Mouse (Mus musculus) small intestine, adult 2 months (tissue): ENCODE data around the gene Gm28051. TPM values are rescaled to one million over a fixed set of nuclear protein-coding genes. Genes with fewer than 3 reads are reported as not detected.

Source experiments
- H3K27ac ChIP-seq: fragments of 200-500 bp; 2 replicates; pipeline ENCODE4 v1.5.1; 2012; ENCODE audit warnings: low read depth, low read length, control low read depth, inconsistent platforms; ENCODE audit not compliant: insufficient read depth
- H3K27me3 ChIP-seq: fragments of 200-500 bp; 2 replicates; pipeline ENCODE4 v1.6.1; 2012; ENCODE audit warnings: mild to moderate bottlenecking, moderate library complexity, low read length, inconsistent platforms; ENCODE audit not compliant: control insufficient read depth, insufficient read depth
- H3K36me3 ChIP-seq: fragments of 200-500 bp; 2 replicates; pipeline ENCODE4 v1.6.1; 2012; ENCODE audit warnings: mild to moderate bottlenecking, low read length, control low read depth, inconsistent platforms; ENCODE audit not compliant: control insufficient read depth, insufficient read depth
- H3K4me1 ChIP-seq: fragments of 200-500 bp; 2 replicates; pipeline ENCODE4 v1.6.1; 2012; ENCODE audit warnings: low read length, inconsistent platforms, mixed read lengths; ENCODE audit not compliant: control insufficient read depth, insufficient read depth, insufficient read length
- H3K4me3 ChIP-seq: fragments of 200-500 bp; 2 replicates; pipeline ENCODE4 v1.5.1; 2012; ENCODE audit warnings: low read depth, mild to moderate bottlenecking, control low read depth, inconsistent platforms, low read length, moderate library complexity
- CTCF ChIP-seq: fragments of 200-500 bp; IDR thresholded peaks from 2 replicates; pipeline ENCODE4 v1.5.1; 2012; ENCODE audit warnings: low read depth, mild to moderate bottlenecking, control low read depth, inconsistent platforms, low read length, moderate library complexity, mixed read lengths; ENCODE audit not compliant: insufficient replicate concordance, insufficient read length; ENCODE audit errors: extremely low read depth
- POLR2A ChIP-seq: fragments of 200-500 bp; IDR thresholded peaks from 2 replicates; pipeline ENCODE4 v1.6.1; 2012; ENCODE audit warnings: low read depth, mild to moderate bottlenecking, control low read depth, inconsistent platforms, low read length, moderate library complexity
- WGBS: fragments of 180-500 bp; shearing (Covaris S2); methylation state at CpG from one replicate; pipeline ENCODE4 v1.1.7; 2018; 5-methylcytosine and 5-hydroxymethylcytosine counted together
- polyA plus RNA-seq: library from polyadenylated mRNA; depleted of rRNA; stranded (reverse); fragments of >200 nt; gene quantifications from 2 replicates; pipeline ENCODE4 v1.2.3, GENCODE M21; 2012

Gene Gm28051
- polyA plus RNA-seq, 1 experiment = not detected

- under 1% methylated on average over 33 of the region's 33 CpGs for WGBS
- H3K27ac ChIP-seq = peak overlapping the region; percentile 35
- H3K4me3 ChIP-seq = peak overlapping the region; percentile 73
- no peak for TF ChIP-seq POLR2A
- TF ChIP-seq CTCF = no peak
- peaks cover 7% of the 10 kb centered on the region; the same call in 1 of the 2 replicates for H3K4me1 ChIP-seq
- no peaks in the 10 kb centered on the region for H3K27me3 ChIP-seq
- peaks cover 4% of the 10 kb centered on the region; the same call in 1 of the 2 replicates for H3K36me3 ChIP-seq
Observed at GRCm38 (mm10) chr12:102743036-102743588, 14.5 kb downstream of the Gm28051 start.

DNA sequence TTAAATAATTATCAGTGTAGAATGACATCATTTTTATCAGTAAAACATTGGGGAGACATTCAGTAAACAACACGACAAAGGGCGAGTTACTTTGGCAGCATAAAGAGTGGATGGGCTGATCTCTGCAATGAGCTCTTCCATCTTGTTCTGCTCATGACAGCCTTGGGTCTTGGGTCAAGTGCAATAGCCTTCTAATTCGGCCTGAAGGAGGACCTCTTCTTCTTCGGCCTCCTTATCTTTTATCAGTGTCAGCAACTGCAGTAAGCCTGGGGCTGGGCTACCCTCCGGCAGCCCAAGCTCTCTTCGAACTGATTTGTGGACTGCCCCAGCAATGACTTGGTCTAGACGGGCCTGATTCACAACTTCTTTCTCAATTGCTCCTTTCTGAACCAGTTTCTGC, 15.5 kb downstream of the Gm28051 start:
- 0 out of 2 replicates have a peak, but pooled peaks cover 2% of the 10 kb centered on the region for H3K36me3 ChIP-seq
- WGBS = 80% methylated on average over 7 of the region's 7 CpGs
- no peak overlapping the region for H3K27ac ChIP-seq
- no peak for TF ChIP-seq POLR2A
- TF ChIP-seq CTCF = no peak
- H3K4me1 ChIP-seq = peaks cover 5% of the 10 kb centered on the region; the same call in 1 of the 2 replicates
- H3K27me3 ChIP-seq = no peaks in the 10 kb centered on the region
- H3K4me3 ChIP-seq = no peak overlapping the region

DNA sequence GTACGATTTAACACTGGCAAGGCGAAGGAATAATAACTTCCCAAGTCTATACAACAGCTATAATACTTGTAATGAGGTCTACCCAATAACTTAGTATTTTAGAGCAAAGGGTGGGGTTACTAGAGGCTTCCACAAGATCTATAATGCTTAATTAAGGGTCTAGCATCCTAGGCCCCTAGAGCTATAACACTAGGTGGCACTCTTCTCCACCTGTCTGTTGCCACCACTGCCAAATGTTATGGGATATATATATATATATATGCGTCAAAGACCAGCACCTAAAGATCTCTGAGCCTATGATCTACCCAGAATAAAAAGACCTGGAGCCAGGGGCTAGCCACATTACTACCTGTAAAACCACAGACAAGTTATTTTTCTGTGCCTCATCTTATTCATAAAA, 17.3 kb downstream of the Gm28051 start:
- H3K4me1 ChIP-seq = peaks cover 5% of the 10 kb centered on the region; the same call in 1 of the 2 replicates
- H3K4me3 ChIP-seq = no peak overlapping the region
- 67% methylated on average over 3 of the region's 3 CpGs for WGBS
- H3K27me3 ChIP-seq = no peaks in the 10 kb centered on the region
- H3K36me3 ChIP-seq = no peaks in the 10 kb centered on the region
- no peak overlapping the region for H3K27ac ChIP-seq
- no peak for TF ChIP-seq POLR2A
- no peak for TF ChIP-seq CTCF

DNA sequence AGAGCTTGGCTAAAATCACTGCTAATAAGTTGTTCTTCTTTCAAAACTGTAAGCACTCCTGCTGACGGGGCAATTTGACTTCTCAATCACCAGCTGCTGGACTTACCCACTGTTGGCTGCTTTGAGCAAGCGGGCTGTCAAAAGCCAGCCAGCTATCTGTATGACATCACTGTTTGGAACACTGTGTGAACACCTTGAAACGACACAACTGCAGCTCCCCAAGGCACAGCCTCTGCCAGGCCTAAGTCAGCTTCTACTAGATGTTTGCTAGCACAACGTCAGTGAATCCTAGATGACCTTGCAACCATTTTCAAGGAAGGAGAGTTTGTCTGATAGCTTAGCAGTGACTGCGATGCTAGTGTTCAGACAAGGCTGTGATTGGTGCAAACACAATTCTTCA, 18.5 kb downstream of the Gm28051 start:
- TF ChIP-seq POLR2A = no peak
- TF ChIP-seq CTCF = no peak
- Histone ChIP-seq H3K36me3 (no peaks in the 10 kb centered on the region), H3K27ac (no peak overlapping the region), H3K4me1 (peaks cover 5% of the 10 kb centered on the region; the same call in 1 of the 2 replicates), H3K27me3 (no peaks in the 10 kb centered on the region), H3K4me3 (no peak overlapping the region)
- 68% methylated on average over 5 of the region's 5 CpGs for WGBS

GRCm38 (mm10) chr12:102733381-102733780, 24.2 kb downstream of the Gm28051 start:
- TF ChIP-seq CTCF (peak; percentile 83; the same call in 1 of the 2 replicates), POLR2A (no peak)
- 3% methylated on average over 5 of the region's 5 CpGs for WGBS
- Histone ChIP-seq H3K36me3 (no peaks in the 10 kb centered on the region), H3K27me3 (no peaks in the 10 kb centered on the region), H3K4me3 (no peak overlapping the region), H3K4me1 (peaks cover 19% of the 10 kb centered on the region), H3K27ac (no peak overlapping the region)

DNA sequence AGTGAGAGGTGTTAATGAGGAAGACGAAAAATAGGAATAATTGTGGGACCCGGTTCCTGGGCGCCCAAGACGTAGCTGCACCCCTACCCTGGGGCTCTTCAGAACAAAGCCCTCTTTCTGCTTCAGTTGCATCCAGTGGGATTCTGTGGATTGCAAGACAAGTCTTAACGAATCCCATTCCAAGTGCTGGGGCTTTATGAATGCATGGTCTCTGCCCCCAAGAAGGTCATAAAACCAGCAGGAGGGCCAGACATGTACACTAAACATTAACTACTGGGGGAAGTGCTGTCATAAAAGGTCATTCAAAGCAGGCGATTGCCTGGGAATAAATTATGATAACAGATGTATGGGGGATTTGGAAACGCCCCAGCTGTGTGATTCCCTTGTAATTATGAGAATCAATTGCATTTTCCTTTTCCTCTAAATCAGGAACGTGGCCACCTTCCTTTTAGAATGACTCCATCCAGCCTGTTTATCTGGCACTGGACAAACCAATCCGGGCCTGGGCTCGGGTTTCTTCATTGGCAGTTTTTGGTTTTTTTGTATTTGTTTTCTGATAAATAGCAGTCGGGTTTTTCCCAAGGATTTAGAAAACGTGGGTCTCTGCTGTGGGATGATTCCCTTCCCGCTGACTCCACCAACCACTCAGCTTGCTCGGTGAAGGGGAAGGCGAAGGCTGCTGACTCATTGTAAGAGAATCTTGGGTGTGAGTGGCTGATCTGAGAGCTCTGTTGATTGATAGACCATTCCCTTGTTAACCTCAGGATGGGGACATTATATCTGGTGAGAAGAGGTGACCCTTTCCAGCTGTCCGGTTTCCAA, 26.6 kb downstream of the Gm28051 start:
- Histone ChIP-seq H3K36me3 (no peaks in the 10 kb centered on the region), H3K27ac (peak overlapping the region; percentile 96), H3K4me3 (peak overlapping the region; percentile 20), H3K27me3 (no peaks in the 10 kb centered on the region), H3K4me1 (peaks cover 26% of the 10 kb centered on the region)
- WGBS = 11% methylated on average over 16 of the region's 16 CpGs
- TF ChIP-seq POLR2A = no peak

- 36% methylated on average over 26 of the region's 26 CpGs for WGBS
- H3K27me3 ChIP-seq = no peaks in the 10 kb centered on the region
- no peaks in the 10 kb centered on the region for H3K36me3 ChIP-seq
- peak overlapping the region; percentile 37 for H3K4me3 ChIP-seq
- peak overlapping the region; percentile 96 for H3K27ac ChIP-seq
- H3K4me1 ChIP-seq = peaks cover 34% of the 10 kb centered on the region
- TF ChIP-seq CTCF (no peak; the same call in 1 of the 2 replicates), POLR2A (peak; percentile 42; the same call in 1 of the 2 replicates)
Observed at GRCm38 (mm10) chr12:102729855-102730797, 27.4 kb downstream of the Gm28051 start.
